Mouse (Mus musculus) embryo, embryonic 11 days (tissue): Measurements from ENCODE around the gene Mettl8.

Experiments used
- DNase-seq: peaks from one replicate; pipeline ENCODE4 v3.0.0-alpha.2; 2015

Gene Mettl8

DNA sequence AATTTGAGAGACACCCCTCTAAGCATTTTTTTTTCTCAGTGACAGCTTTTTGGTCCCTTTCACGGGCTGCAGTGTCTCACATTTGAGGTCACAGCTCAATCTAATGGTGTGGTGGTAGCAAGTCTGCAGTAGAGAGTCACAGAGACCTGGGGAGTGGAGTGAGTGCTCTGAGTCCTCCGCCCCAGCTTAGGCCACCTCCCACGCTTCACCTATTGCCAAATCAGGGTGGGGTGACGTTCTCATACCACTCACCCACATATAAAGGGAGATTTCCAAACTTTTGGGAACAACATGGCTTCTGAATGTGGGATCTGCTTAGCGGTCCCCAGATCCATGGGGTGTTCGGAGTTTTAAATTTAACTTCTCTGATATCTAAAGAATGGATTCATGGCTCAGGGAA lies 132.6 kb downstream of the Mettl8 start:
- no peak for DNase-seq

DNA sequence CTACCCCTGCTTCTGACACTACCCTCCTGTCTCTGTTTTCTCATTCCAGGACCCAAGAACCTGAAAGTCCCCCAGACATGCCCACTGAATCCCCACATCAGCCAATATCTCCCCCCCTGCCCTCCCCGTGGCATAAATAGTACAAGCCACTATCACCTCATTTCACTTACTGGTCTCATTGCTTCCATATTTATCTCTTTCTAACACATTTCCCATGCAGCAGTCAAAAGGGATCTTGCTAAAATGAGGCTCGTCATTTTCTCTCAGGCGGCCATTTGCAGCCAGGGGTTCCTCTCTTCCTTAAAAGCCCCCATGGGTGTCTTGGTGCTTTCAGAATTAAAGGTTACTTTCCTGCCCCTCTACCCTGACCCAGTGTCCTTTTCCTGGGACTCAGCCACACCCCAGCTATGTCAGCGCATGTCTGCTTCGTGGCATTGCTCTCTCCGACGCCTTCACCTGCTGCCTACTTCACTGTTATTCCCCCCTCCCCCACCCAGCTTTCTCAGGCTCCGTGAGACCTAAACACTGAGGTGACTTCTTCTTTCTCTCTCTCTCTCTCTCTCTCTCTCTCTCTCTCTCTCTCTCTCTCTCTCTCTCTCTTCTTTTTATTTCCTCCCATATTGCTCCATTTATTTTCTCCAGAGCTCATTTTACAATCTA lies 134.3 kb downstream of the Mettl8 start:
- no peak for DNase-seq

DNA sequence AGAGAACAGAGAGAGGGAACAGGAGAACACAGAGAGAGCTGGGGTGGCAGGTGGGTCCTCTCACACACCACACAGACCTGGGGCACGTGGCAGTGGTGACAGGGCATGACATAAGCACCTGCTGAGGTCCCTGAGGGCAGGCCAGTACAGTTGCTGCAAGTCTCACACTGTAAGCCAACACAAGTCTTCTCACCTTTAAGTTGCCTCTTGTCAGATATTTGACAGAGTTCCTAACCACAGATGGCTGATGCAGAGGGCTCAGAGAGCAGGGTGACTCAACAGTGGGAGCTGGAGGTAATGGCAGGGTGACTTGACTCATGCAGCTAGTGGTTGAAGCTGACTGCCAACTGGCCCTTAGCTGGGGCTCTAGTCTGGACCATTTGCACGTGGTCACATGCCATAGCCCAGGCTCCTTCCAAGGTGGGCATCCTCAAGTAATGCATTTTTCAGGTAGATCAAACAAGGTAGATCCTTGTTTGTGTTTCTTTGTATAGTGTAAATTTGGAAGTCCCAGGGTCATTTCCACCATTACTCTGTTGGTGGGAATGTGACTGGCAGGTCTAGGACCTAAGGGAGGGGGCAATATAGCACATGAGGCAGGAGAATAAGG lies 135.4 kb downstream of the Mettl8 start:
- no peak for DNase-seq

GRCm38 (mm10) chr2:70918516-70918915 lies 136.9 kb downstream of the Mettl8 start:
- DNase-seq: no peak
